Mouse (Mus musculus) stomach, postnatal 0 days (tissue): Measurements from ENCODE around the gene Mamdc4.

Experiments
- CTCF ChIP-seq: IDR thresholded peaks from 2 replicates; pipeline ENCODE4 v1.5.1; 2016; ENCODE audit warnings: antibody characterized with exemption, low read depth, mild to moderate bottlenecking, moderate library complexity
- EP300 ChIP-seq: optimal IDR thresholded peaks from 2 replicates; pipeline ENCODE3; 2016; ENCODE audit warnings: antibody characterized with exemption

DNA sequence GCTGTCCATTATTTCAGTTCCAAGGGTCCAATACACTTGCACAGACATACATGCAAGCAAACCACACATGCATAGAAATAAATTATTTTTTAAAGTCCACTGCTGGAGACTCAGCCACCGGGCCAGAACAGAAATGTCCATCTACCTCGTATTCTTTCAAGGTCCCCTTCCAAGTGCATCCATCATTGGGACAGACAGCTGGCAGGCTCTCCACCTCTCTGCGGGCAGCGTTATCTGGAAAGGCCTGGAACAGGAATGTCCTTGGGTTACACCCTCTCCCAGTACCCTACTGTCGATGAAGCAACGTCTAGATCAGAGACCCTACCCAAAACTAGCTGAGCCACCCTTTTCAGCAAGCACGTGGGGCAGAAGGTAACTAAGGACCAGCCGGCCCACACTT is 38.1 kb downstream of the Mamdc4 start:
- TF ChIP-seq CTCF: no peak
- no peak for TF ChIP-seq EP300
